Mouse (Mus musculus) layer of hippocampus, adult 9-10 months (tissue): ENCODE data around the gene Mbnl1.
"Not testable (repeated sequence)": the region's sequence is repeated elsewhere in the genome, so short reads cannot be mapped to it uniquely, and the experiment has no call there.

Source experiments
- DNase-seq: peaks from one replicate; pipeline ENCODE4 v3.0.0; 2022; ENCODE audit warnings: low spot score

Mbnl1 gene

GRCm38 (mm10) chr3:60472681-60473177 is at the start of gene Mbnl1:
Gene Mbnl1 (plus strand): TSS chr3:60472830.
- no peak for DNase-seq

GRCm38 (mm10) chr3:60424148-60424547 is 48.5 kb upstream of the Mbnl1 start:
- no peak for DNase-seq

- no peak for DNase-seq
These were observed 43.6 kb upstream of the Mbnl1 start for GRCm38 (mm10) chr3:60429049-60429448.

GRCm38 (mm10) chr3:60437254-60437653 is 35.4 kb upstream of the Mbnl1 start:
- no peak for DNase-seq

DNA sequence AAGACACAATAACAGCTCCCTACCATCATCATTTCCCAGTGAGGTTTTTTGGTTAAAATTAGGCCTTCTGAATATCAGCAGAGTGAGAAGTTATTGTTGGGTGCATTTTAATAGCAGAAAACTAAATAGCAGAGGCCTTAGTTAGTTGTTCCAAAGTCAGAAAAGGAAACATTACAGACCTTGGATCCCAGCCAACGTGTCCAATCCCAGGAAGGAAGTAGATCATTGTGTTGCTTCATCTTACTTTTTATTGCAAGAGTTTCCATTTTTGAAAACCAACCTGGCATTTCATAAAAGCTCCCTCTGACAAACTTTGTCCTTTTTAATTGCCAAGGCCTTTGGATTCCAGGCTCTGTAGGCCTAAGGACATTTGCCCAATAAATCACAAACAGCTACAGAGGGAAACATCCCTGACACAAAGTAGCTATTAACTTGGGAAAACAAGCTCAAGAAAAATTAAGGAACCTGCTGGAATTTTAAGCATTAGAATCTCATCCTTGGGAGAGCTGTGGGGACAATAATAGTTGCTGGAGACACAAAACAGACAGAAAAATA is 34.9 kb upstream of the Mbnl1 start:
- DNase-seq = no peak

GRCm38 (mm10) chr3:60438715-60439114 is 33.9 kb upstream of the Mbnl1 start:
- no peak for DNase-seq

DNA sequence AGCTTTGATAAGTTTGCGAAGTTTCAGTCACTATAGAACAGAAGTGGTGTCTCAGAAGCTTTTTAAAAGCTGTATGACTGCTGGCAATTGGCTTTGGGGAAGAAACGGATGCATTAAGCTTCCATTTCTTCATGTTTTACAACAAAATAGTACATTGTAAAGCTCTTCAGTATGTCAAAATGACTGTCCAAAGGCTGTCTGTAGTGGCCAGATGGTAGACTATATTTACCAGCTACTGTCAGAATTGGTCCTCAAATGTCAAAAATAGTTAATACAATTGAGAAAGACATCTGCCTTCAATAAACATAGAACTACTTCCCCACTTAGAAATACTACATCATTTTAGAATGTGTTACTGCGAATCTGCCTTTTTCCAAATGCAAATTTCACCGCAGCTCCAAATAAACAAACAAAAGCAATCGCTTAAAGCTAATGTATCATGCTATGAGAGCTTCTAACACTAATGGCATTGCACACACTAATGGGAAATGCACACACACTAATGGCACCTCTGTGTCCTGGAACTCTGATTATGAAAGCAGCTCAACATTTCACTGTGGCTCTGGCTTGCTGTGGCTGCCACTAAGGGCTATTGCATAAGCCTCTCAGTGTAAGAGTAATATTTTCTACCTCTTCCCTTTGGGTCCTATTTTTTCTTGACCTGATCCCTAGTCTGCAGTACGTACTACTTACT is 10.7 kb upstream of the Mbnl1 start:
- DNase-seq = no peak

- not testable (repeated sequence) for DNase-seq
These were observed 4.0 kb upstream of the Mbnl1 start for GRCm38 (mm10) chr3:60468667-60469066.

DNA sequence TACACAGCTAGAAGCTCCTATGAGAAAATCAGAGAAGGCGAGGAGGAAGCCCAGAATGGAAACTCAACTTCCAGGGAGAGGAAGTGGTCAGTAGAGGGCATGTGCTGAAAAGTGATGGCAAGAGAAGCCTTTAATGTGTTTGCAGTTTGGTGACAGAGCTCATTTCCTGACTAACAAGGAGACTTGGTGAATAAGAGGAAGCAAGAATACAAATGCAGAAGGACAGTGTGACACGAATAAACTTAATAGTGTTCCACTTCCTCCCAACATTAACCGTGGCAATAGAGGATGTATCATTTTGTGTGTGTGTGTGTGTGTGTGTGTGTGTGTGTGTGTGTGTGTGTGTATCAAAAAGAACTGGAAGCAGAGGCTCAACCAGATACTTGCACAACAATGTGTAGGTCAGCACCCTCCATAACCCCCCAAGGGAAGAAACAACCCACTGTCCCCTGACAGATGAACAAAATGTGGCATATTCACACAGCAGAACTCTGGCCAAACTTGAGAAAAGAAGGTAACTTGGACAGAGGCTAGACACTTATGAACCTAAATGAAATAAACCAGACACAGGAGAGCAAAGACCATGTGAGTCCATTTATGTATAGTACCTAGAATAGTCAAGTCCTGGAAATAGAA is 3.3 kb upstream of the Mbnl1 start:
- DNase-seq = not testable (repeated sequence)

DNA sequence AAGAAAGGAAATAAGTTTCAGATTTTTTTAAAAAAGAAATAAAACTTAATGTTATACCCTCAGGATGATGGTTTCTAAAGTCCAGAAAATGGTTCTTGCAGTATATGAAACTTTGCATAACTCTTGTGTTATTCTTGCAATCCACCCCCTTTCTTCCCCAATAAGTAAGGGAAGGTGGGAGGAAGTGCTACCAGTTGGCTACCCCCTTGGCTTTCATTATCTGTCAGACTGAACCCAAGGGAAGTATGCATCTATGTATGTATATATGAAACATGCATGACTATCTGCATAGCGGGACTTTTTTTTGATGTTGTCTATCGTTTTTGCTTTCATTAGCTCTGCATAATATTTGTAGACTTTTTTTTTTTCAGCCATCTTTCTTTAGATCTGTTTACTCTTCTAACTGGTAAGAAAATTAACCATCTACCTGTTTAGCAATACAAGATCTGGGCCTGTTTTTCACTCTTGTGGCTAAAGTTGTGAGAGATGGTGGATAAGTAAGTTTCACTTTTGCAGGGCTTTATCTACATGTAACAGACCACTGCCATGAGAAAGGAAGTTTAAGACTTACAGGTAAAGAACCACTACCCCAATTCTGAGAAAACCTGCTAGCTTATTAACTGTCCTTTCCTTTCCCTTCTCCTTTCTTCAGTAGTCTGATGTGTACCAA is 484 bp upstream of the Mbnl1 start:
- no peak for DNase-seq

DNA sequence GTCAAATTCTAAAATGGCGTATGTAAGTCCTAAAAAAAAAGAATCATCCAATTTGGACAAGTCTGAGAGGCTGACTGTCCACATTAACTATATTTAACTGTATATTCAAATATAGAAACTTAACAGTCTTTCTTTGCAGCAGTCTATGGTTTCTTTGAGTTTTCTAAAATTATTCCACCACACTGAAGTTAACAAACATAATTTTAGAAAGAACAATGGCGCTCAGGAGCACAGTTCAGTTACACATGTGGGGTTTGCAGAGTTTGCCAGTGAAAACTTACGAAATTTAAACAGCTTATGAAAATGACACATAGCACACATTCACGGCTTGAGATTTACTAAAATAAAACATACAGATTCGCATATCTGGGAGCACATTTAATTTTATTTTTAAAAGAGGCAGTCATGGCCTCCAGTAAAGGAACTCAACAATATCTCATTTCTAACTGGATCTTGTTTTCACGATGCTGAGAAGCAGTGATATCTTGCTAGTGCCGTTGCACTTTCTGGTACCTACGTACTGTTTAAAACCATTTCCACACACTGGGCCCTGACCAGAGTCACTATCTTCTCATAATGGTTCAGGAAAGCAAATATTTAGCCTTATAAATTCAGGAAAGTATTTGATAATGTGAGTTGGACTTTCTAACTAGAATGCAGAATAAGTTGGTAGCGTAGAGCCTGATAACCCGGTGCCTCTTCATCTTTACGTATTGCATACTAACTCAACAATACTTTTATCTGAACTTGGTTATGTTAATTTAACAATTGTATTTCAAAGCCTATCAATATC is 1.4 kb downstream of the Mbnl1 start:
- no peak for DNase-seq

DNA sequence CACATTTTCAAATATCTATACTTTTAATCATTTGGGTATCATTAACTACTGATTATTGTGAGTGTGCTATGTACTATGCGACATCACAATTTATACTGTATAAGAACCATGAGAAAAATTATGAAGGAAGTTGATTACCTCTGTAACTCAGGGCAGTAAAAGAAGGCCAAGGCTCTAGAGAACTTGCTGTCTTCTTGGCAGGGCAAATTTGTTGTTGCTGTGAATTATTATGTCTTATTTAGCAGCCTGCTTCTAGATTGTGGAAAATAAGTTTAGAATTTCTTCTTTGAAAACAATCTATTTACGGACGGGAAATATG is 2.0 kb downstream of the Mbnl1 start:
- no peak for DNase-seq

DNA sequence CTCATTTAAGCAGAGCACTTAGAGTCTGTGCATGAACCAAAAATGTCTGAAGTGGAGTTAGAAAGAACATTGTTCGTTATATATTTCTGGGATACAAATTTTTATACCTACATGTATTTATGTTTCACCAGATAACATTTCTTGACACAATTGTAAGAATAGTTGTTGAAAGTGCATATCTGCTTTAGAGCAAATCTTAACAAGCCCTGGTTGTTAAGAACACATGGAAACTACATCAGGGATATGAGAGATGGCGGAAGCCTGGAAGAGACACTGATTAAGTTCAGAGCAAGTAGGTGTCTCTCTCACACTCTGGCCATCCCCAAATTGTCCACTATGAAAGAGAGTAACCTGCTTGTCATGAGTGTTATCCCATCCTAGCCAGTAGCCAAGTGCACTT is 2.4 kb downstream of the Mbnl1 start:
- DNase-seq = no peak

GRCm38 (mm10) chr3:60476751-60477255 is 4.2 kb downstream of the Mbnl1 start:
- no peak for DNase-seq

- no peak for DNase-seq
These were observed 5.8 kb downstream of the Mbnl1 start for GRCm38 (mm10) chr3:60478433-60478832.

DNA sequence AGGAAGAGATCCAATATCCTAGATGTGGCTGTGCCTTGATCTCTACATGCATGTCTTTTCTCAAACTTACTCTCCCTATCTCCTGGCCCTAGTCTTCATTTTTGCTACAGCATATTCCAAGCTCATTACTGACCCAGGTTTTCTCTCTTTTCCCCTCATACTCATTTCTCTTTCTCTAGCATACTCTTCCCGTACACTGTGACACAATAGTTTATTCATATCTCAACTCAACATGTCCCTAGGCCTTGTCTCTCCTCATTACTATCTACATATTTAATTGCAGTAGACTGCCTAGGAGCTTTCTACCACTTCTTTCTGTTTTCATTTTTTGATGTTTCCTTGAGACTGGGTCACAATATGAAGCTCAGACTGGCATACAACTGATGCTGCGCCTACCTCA is 8.1 kb downstream of the Mbnl1 start:
- no peak for DNase-seq

DNA sequence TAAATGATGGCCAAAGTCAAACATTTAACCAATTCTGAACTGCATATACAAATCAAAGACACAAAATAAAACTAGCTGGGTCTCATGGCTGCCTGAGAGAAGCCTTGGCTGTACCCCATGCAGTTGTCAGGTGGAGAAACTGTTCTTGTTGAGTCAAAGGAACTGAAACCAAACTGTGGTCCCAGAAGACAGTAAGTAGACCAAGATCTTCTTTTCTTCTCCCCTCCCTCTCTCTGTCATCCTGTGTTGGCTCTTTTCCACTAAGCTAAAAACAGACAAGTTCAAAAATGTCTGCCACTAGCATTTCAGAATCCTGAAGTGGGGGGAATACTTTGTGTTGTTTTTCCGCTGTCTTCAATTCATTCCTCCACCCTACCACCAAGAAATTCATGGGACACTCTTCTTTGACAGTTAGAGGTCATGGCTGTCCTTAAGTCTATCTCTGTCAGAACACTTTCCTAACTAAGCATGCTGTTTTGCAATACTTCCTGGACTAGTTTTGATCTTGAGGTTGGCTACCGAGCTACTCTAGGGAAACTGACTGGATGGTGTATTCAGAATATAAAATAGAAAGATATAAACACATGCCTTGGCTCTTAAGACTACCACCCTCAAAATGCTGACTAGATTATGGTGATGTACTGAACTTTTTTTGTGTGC is 9.2 kb downstream of the Mbnl1 start:
- DNase-seq = no peak

- no peak for DNase-seq
These were observed 10.7 kb downstream of the Mbnl1 start for GRCm38 (mm10) chr3:60483305-60483704.

- no peak for DNase-seq
These were observed 13.5 kb downstream of the Mbnl1 start for GRCm38 (mm10) chr3:60485987-60486712.

DNA sequence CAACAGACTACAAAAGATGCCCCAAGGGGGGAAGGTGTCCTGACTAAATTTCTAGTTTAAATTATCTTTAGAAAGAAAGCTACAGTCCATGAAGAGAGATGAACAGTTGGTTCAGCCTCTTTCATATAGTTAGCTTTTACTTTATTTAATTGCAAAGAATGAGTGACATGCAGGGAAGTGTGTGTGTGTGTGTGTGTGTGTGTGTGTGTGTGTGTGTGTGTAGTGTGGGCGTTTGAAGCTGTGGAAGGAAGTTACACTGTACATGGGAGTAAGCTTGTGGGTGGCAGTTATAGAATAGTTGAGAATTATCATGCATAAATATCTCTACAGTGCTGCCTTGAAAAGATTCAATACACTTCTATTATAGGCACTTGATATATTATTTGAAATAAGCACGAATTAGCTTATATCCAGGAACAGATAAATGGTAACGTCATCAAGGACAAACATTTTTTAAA is 14.1 kb downstream of the Mbnl1 start:
- no peak for DNase-seq

GRCm38 (mm10) chr3:60489509-60489908 is 16.9 kb downstream of the Mbnl1 start:
- DNase-seq = no peak
